Mouse (Mus musculus) testis, adult 2 months (tissue): Measurements from ENCODE around the gene Afg3l1.

Source experiments
- CTCF ChIP-seq: fragments of 200-500 bp; IDR thresholded peaks from 2 replicates; pipeline ENCODE4 v1.5.1; 2012; ENCODE audit warnings: low read depth, mild to moderate bottlenecking, inconsistent platforms, low read length, moderate library complexity; ENCODE audit not compliant: control insufficient read depth, insufficient read depth, insufficient replicate concordance
- POLR2A ChIP-seq: fragments of 200-500 bp; IDR thresholded peaks from 2 replicates; pipeline ENCODE4 v1.6.1; 2012; ENCODE audit warnings: low read depth, mild to moderate bottlenecking, inconsistent platforms, low read length, moderate library complexity; ENCODE audit not compliant: control insufficient read depth

GRCm38 (mm10) chr8:123446799-123447198 lies 30.9 kb upstream of the Afg3l1 start:
- TF ChIP-seq CTCF (no peak), POLR2A (no peak)
